Mouse (Mus musculus) cerebellum, adult 2 months (tissue): ENCODE data around the gene Amigo3. TPM values are rescaled to one million over a fixed set of nuclear protein-coding genes. Genes with fewer than 3 reads are reported as not detected.

Experiments
- DNase-seq, 2 experiments: peaks; one replicate each; pipeline ENCODE4 v3.0.0; 2021
- H3K27ac ChIP-seq: fragments of 200-500 bp; 2 replicates; pipeline ENCODE4 v1.5.1; 2012; ENCODE audit warnings: low read length, control low read depth, inconsistent platforms; ENCODE audit not compliant: insufficient read depth
- H3K27me3 ChIP-seq: fragments of 200-500 bp; 2 replicates; pipeline ENCODE4 v1.6.1; 2012; ENCODE audit warnings: inconsistent platforms, mild to moderate bottlenecking, low read length, moderate library complexity; ENCODE audit not compliant: control insufficient read depth, insufficient read depth
- H3K4me1 ChIP-seq: fragments of 200-500 bp; 2 replicates; pipeline ENCODE4 v1.6.1; 2011; ENCODE audit warnings: low read length; ENCODE audit not compliant: control insufficient read depth, insufficient read depth
- H3K4me3 ChIP-seq: fragments of 200-500 bp; replicated peaks from 2 replicates; pipeline ENCODE3; 2011; ENCODE audit warnings: mild to moderate bottlenecking, low read depth, low read length, control low read depth; ENCODE audit not compliant: insufficient read depth
- CTCF ChIP-seq: fragments of 200-500 bp; IDR thresholded peaks from 2 replicates; pipeline ENCODE4 v1.5.1; 2011; ENCODE audit warnings: low read depth, mild to moderate bottlenecking, control low read depth, low read length, moderate library complexity, borderline replicate concordance; ENCODE audit not compliant: insufficient read depth
- POLR2A ChIP-seq: fragments of 200-500 bp; IDR thresholded peaks from 2 replicates; pipeline ENCODE4 v1.6.1; 2011; ENCODE audit warnings: low read length, control low read depth, borderline replicate concordance; ENCODE audit not compliant: insufficient read depth
- WGBS: fragments of 180-500 bp; shearing (Covaris S2); methylation state at CpG from one replicate; pipeline ENCODE4 v1.1.7; 2018; 5-methylcytosine and 5-hydroxymethylcytosine counted together
- polyA plus RNA-seq: library from polyadenylated mRNA; depleted of rRNA; stranded (reverse); fragments of >200 nt; gene quantifications from 2 replicates; pipeline ENCODE4 v1.2.3, GENCODE M21; 2012

Amigo3 gene
- polyA plus RNA-seq, 1 experiment, result 2.7 TPM

GRCm38 (mm10) chr9:108054331-108055040, 1.5 kb downstream of the Amigo3 start:
- 80% methylated on average over 22 of the region's 22 CpGs for whole genome bisulfite sequencing
- Histone ChIP-seq H3K27me3 (no peaks in the 10 kb centered on the region), H3K4me3 (no peak overlapping the region), H3K27ac (no peak overlapping the region), H3K4me1 (peaks cover 7% of the 10 kb centered on the region; the same call in 1 of the 2 replicates)
- DNase-seq, result peak in 1 of 2 experiments; percentile 36
- TF ChIP-seq POLR2A (no peak), CTCF (no peak)

GRCm38 (mm10) chr9:108055061-108055460, 2.1 kb downstream of the Amigo3 start:
- Histone ChIP-seq H3K4me3 (no peak overlapping the region), H3K27ac (no peak overlapping the region), H3K27me3 (no peaks in the 10 kb centered on the region), H3K4me1 (peaks cover 7% of the 10 kb centered on the region; the same call in 1 of the 2 replicates)
- TF ChIP-seq POLR2A (no peak), CTCF (no peak)
- DNase-seq, result no peak
- 80% methylated on average over 1 of the region's 1 CpGs for WGBS

- H3K27ac ChIP-seq, result no peak overlapping the region
- TF ChIP-seq POLR2A (no peak), CTCF (no peak)
- peaks cover 7% of the 10 kb centered on the region; the same call in 1 of the 2 replicates for H3K4me1 ChIP-seq
- no peak overlapping the region for H3K4me3 ChIP-seq
- no peaks in the 10 kb centered on the region for H3K27me3 ChIP-seq
- WGBS, result 84% methylated on average over 6 of the region's 6 CpGs
- no peak for DNase-seq
Observed at GRCm38 (mm10) chr9:108055661-108056237, 2.8 kb downstream of the Amigo3 start.

GRCm38 (mm10) chr9:108056361-108057261, 3.7 kb downstream of the Amigo3 start:
- Histone ChIP-seq H3K4me3 (no peak overlapping the region), H3K27me3 (no peaks in the 10 kb centered on the region), H3K27ac (no peak overlapping the region), H3K4me1 (peaks cover 7% of the 10 kb centered on the region; the same call in 1 of the 2 replicates)
- peak in 1 of 2 experiments; percentile 18 for DNase-seq
- TF ChIP-seq CTCF, result no peak
- no peak for TF ChIP-seq POLR2A
- 75% methylated on average over 28 of the region's 28 CpGs for WGBS

- no peak overlapping the region for H3K4me3 ChIP-seq
- peak; percentile 20 to 25 for DNase-seq
- 50% methylated on average over 5 of the region's 5 CpGs for WGBS
- TF ChIP-seq CTCF, result no peak
- TF ChIP-seq POLR2A, result no peak
- H3K27ac ChIP-seq, result no peak overlapping the region
- H3K4me1 ChIP-seq, result peaks cover 7% of the 10 kb centered on the region; the same call in 1 of the 2 replicates
- no peaks in the 10 kb centered on the region for H3K27me3 ChIP-seq
Observed at GRCm38 (mm10) chr9:108057262-108057562, 4.3 kb downstream of the Amigo3 start.

GRCm38 (mm10) chr9:108058291-108058690, 5.3 kb downstream of the Amigo3 start:
- 86% methylated on average over 9 of the region's 9 CpGs for WGBS
- Histone ChIP-seq H3K4me1 (peaks cover 5% of the 10 kb centered on the region; the same call in 1 of the 2 replicates), H3K4me3 (no peak overlapping the region), H3K27ac (no peak overlapping the region), H3K27me3 (no peaks in the 10 kb centered on the region)
- DNase-seq, result no peak
- no peak for TF ChIP-seq POLR2A

GRCm38 (mm10) chr9:108062142-108062541, 9.2 kb downstream of the Amigo3 start:
- H3K27ac ChIP-seq, result no peak overlapping the region
- H3K4me1 ChIP-seq, result peaks cover 32% of the 10 kb centered on the region
- no peaks in the 10 kb centered on the region for H3K27me3 ChIP-seq
- H3K4me3 ChIP-seq, result no peak overlapping the region
- DNase-seq, result no peak
- TF ChIP-seq POLR2A (no peak), CTCF (no peak)
- 79% methylated on average over 3 of the region's 3 CpGs for WGBS

- TF ChIP-seq POLR2A, result no peak
- TF ChIP-seq CTCF, result no peak
- Histone ChIP-seq H3K4me3 (no peak overlapping the region), H3K4me1 (peaks cover 37% of the 10 kb centered on the region), H3K27ac (no peak overlapping the region), H3K27me3 (no peaks in the 10 kb centered on the region)
- WGBS, result 83% methylated on average over 12 of the region's 12 CpGs
- no peak for DNase-seq
Observed at GRCm38 (mm10) chr9:108063361-108063760, 10.4 kb downstream of the Amigo3 start.
